Mouse (Mus musculus): ENCODE data around the gene Glra4. TPM values are rescaled to one million over a fixed set of nuclear protein-coding genes. Genes with fewer than 3 reads are reported as not detected.

Gene Glra4
- polyA plus RNA-seq, 1 experiment = not detected

GRCm38 (mm10) chrX:136744663-136745062, 35.3 kb downstream of the Glra4 start:
- no peaks in the 10 kb centered on the region for H3K27me3 ChIP-seq (ENCODE audit: control insufficient read depth, insufficient read depth, low read length)
- H3K4me3 ChIP-seq (ENCODE audit: extremely low read depth, insufficient read depth, insufficient read length) = no peak overlapping the region
- H3K4me1 ChIP-seq (ENCODE audit: control insufficient read depth, insufficient read depth, insufficient read length) = no peaks in the 10 kb centered on the region
- no peak overlapping the region for H3K27ac ChIP-seq (ENCODE audit: insufficient read depth, low read length)
- 66% methylated on average over 8 of the region's 8 CpGs for WGBS
- no peaks in the 10 kb centered on the region; the same call in 1 of the 2 replicates for H3K36me3 ChIP-seq (ENCODE audit: control insufficient read depth, insufficient read depth, low read length)
- DNase-seq (ENCODE audit: low read depth in 1 of 2, low spot score in 2 of 2) = no peak
- TF ChIP-seq CTCF (IDR thresholded peaks at IDR 0.05; ENCODE audit: extremely low read depth, insufficient read depth, insufficient read length, insufficient replicate concordance) (no peak), POLR2A (IDR thresholded peaks at IDR 0.05; ENCODE audit: low read depth, low read length) (no peak)

GRCm38 (mm10) chrX:136743459-136743858, 36.5 kb downstream of the Glra4 start, which contains the start of gene Morf4l2:
Gene Morf4l2, minus strand, starts transcription at chrX:136743690.
- DNase-seq (ENCODE audit: low read depth in 1 of 2, low spot score in 2 of 2) = no peak
- TF ChIP-seq POLR2A (IDR thresholded peaks at IDR 0.05; ENCODE audit: low read depth, low read length) (no peak), CTCF (IDR thresholded peaks at IDR 0.05; ENCODE audit: extremely low read depth, insufficient read depth, insufficient read length, insufficient replicate concordance) (no peak)
- no peaks in the 10 kb centered on the region for H3K4me1 ChIP-seq (ENCODE audit: control insufficient read depth, insufficient read depth, insufficient read length)
- peak within 1 kb of the TSS; percentile 23; the same call in 1 of the 2 replicates for H3K4me3 ChIP-seq (ENCODE audit: extremely low read depth, insufficient read depth, insufficient read length)
- no peaks in the 10 kb centered on the region; the same call in 1 of the 2 replicates for H3K36me3 ChIP-seq (ENCODE audit: control insufficient read depth, insufficient read depth, low read length)
- peak within 1 kb of the TSS; percentile 93 for H3K27ac ChIP-seq (ENCODE audit: insufficient read depth, low read length)
- 87% methylated on average over 12 of the region's 12 CpGs for WGBS
- H3K27me3 ChIP-seq (ENCODE audit: control insufficient read depth, insufficient read depth, low read length) = no peaks in the 10 kb centered on the region

GRCm38 (mm10) chrX:136742661-136743103, 37.3 kb downstream of the Glra4 start:
- TF ChIP-seq POLR2A (IDR thresholded peaks at IDR 0.05; ENCODE audit: low read depth, low read length) (no peak), CTCF (IDR thresholded peaks at IDR 0.05; ENCODE audit: extremely low read depth, insufficient read depth, insufficient read length, insufficient replicate concordance) (0 out of 2 replicates have a peak, but pooled peaks have one; percentile 5)
- Histone ChIP-seq H3K4me1 (ENCODE audit: control insufficient read depth, insufficient read depth, insufficient read length) (no peaks in the 10 kb centered on the region), H3K4me3 (ENCODE audit: extremely low read depth, insufficient read depth, insufficient read length) (peak overlapping the region; percentile 23; the same call in 1 of the 2 replicates), H3K36me3 (ENCODE audit: control insufficient read depth, insufficient read depth, low read length) (no peaks in the 10 kb centered on the region; the same call in 1 of the 2 replicates), H3K27ac (ENCODE audit: insufficient read depth, low read length) (peak overlapping the region; percentile 93), H3K27me3 (ENCODE audit: control insufficient read depth, insufficient read depth, low read length) (no peaks in the 10 kb centered on the region)
- 31% methylated on average over 5 of the region's 5 CpGs for WGBS
- DNase-seq (ENCODE audit: low read depth in 1 of 2, low spot score in 2 of 2) = peak; percentile 37 to 38

GRCm38 (mm10) chrX:136742241-136742640, 37.7 kb downstream of the Glra4 start:
- no peaks in the 10 kb centered on the region for H3K4me1 ChIP-seq (ENCODE audit: control insufficient read depth, insufficient read depth, insufficient read length)
- H3K27ac ChIP-seq (ENCODE audit: insufficient read depth, low read length) = peak overlapping the region; percentile 93
- no peak for TF ChIP-seq CTCF (IDR thresholded peaks at IDR 0.05; ENCODE audit: extremely low read depth, insufficient read depth, insufficient read length, insufficient replicate concordance)
- no peak for TF ChIP-seq POLR2A (IDR thresholded peaks at IDR 0.05; ENCODE audit: low read depth, low read length)
- H3K27me3 ChIP-seq (ENCODE audit: control insufficient read depth, insufficient read depth, low read length) = no peaks in the 10 kb centered on the region
- H3K4me3 ChIP-seq (ENCODE audit: extremely low read depth, insufficient read depth, insufficient read length) = peak overlapping the region; percentile 75
- H3K36me3 ChIP-seq (ENCODE audit: control insufficient read depth, insufficient read depth, low read length) = no peaks in the 10 kb centered on the region; the same call in 1 of the 2 replicates
- WGBS = 38% methylated on average over 10 of the region's 10 CpGs
- DNase-seq (ENCODE audit: low read depth in 1 of 2, low spot score in 2 of 2) = no peak

GRCm38 (mm10) chrX:136741651-136742201, 38.2 kb downstream of the Glra4 start:
- H3K4me3 ChIP-seq (ENCODE audit: extremely low read depth, insufficient read depth, insufficient read length) = peak overlapping the region; percentile 75
- TF ChIP-seq CTCF (IDR thresholded peaks at IDR 0.05; ENCODE audit: extremely low read depth, insufficient read depth, insufficient read length, insufficient replicate concordance) = no peak
- TF ChIP-seq POLR2A (IDR thresholded peaks at IDR 0.05; ENCODE audit: low read depth, low read length) = peak; percentile 2; the same call in 1 of the 2 replicates
- no peaks in the 10 kb centered on the region for H3K4me1 ChIP-seq (ENCODE audit: control insufficient read depth, insufficient read depth, insufficient read length)
- H3K27me3 ChIP-seq (ENCODE audit: control insufficient read depth, insufficient read depth, low read length) = no peaks in the 10 kb centered on the region
- WGBS = 38% methylated on average over 46 of the region's 46 CpGs
- no peaks in the 10 kb centered on the region for H3K36me3 ChIP-seq (ENCODE audit: control insufficient read depth, insufficient read depth, low read length)
- DNase-seq (ENCODE audit: low read depth in 1 of 2, low spot score in 2 of 2) = peak in 1 of 2 experiments; percentile 73
- H3K27ac ChIP-seq (ENCODE audit: insufficient read depth, low read length) = peak overlapping the region; percentile 93

- TF ChIP-seq POLR2A (IDR thresholded peaks at IDR 0.05; ENCODE audit: low read depth, low read length) (peak; percentile 54; the same call in 1 of the 2 replicates), CTCF (IDR thresholded peaks at IDR 0.05; ENCODE audit: extremely low read depth, insufficient read depth, insufficient read length, insufficient replicate concordance) (no peak)
- peak; percentile 86 to 95 for DNase-seq (ENCODE audit: low read depth in 1 of 2, low spot score in 2 of 2)
- no peaks in the 10 kb centered on the region for H3K4me1 ChIP-seq (ENCODE audit: control insufficient read depth, insufficient read depth, insufficient read length)
- H3K36me3 ChIP-seq (ENCODE audit: control insufficient read depth, insufficient read depth, low read length) = no peaks in the 10 kb centered on the region
- peak overlapping the region; percentile 68 for H3K4me3 ChIP-seq (ENCODE audit: extremely low read depth, insufficient read depth, insufficient read length)
- WGBS = 27% methylated on average over 39 of the region's 39 CpGs
- H3K27ac ChIP-seq (ENCODE audit: insufficient read depth, low read length) = peak overlapping the region; percentile 74
- no peaks in the 10 kb centered on the region for H3K27me3 ChIP-seq (ENCODE audit: control insufficient read depth, insufficient read depth, low read length)
Observed at GRCm38 (mm10) chrX:136740791-136741650, 38.9 kb downstream of the Glra4 start.
